Mouse (Mus musculus): ENCODE data around the gene Ccr10.
A peak's percentile ranks its signal among the peaks of the same experiment; 100 is the strongest.
"Not testable (repeated sequence)": the region's sequence is repeated elsewhere in the genome, so short reads cannot be mapped to it uniquely, and the experiment has no call there.

Ccr10 gene

DNA sequence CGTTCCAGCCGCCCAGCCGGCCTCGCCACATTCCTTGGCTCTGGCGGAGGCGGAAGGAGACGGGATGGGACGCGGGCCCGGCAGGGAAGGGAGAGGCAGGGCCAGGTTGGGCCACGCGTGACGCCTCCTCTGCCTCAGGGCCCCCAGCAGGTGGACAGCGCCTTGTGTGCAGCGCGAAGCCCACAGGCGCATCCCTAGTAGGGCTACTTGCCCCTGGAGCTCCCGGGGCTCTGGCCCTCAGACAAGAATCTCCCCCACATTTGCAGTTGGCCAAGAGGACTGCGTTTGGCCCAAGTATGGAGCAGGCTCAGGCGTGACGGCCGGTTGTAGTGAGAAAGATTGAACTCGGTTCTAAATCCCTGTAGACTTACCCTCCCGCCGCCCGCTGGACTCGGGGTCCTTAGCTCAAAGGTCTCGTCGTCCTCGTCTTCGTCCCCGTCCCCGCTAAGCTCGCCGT, 4.9 kb downstream of the Ccr10 start, which contains the start of gene Cntnap1:
Gene Cntnap1, plus strand, starts transcription at position 170 of the 457 bp plus-strand sequence.
- DNase-seq: peak; percentile 29

DNA sequence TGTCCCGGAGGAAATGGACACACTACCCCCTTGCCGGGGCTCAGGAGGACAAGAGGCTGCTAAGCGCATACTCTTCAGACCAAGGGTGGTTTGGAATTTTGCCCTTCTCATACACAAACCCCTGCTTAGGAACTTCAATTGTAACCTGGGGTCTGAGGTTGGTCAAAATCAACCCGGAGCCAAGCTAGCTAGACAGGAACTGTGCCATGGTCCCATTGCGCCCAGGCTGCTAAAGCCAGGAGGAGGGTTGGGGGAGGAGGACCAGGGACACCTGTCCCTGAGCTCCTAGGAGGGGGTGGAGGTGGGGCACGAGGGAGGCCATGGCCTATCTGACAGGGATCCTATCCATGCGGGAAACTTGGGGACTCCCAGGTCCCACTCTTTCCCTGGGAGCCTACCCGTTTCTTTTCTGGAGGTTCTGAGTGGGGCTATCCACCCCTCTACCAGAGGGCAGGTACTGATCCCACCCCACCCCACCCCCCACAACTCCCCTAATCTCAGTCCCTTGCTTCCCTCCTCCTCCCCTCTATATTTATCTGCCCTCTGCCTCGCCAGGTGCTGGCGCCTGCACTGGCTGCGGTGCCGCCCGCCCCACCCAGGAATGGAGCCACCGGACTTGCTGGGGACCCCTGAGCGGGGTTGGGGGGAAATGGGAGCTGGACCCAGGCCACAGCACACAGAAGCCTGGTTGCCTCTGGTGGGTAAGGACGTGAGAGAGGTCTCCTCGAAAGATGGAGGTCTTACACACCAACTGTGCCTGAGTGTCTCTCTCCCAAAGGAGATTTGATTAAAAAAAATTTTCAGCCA, 5.7 kb downstream of the Ccr10 start:
- DNase-seq: no peak

DNA sequence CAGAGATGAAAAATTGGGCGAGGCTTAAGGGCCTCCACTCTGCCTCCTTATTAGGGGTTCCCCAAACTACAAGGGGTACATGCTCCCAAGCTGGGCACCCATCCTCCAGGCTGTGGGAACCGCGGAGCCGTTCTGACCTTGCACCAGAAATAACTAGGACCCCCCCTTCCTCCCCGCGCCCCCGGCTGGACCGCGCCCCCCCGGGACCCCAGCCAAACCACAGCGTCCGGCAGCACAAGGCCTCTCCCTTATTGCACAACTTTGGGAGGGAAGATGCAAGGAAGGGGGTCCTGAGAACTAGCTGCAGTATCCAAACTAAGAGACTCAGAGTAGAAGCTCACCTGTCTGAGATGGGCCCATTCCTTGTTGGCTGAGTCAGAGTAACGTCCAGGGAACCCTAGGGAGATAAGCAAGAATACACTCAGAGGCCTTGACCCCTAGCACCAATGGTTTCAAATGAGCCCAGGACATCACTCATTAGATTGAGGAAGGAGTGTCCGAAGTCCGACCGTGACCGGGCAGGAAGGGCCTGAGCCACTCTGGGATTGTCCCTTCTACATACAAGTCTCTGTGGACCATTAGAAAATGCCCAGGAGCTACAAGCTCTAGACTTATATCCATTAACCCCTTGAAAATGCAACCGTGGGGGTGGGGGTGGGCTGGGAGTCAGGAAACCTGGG, 6.8 kb downstream of the Ccr10 start:
- no peak for DNase-seq

DNA sequence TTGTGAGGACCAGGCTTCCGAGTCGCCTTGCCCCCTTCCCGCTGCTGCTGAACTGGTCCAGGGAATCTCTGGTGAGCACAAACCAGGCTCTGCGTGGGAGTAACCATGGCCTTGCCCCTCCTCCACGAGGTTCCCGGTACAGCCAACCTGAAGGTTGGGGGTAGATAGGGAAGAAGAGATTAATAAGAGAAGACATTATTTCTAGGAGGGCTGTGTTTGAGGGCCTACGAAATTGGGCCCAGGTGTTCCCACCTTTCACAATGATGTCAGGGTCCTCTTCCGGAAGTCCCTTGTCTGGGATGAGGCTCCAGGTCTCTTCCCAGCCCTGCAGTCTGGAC, 7.3 kb downstream of the Ccr10 start:
- DNase-seq: no peak

DNA sequence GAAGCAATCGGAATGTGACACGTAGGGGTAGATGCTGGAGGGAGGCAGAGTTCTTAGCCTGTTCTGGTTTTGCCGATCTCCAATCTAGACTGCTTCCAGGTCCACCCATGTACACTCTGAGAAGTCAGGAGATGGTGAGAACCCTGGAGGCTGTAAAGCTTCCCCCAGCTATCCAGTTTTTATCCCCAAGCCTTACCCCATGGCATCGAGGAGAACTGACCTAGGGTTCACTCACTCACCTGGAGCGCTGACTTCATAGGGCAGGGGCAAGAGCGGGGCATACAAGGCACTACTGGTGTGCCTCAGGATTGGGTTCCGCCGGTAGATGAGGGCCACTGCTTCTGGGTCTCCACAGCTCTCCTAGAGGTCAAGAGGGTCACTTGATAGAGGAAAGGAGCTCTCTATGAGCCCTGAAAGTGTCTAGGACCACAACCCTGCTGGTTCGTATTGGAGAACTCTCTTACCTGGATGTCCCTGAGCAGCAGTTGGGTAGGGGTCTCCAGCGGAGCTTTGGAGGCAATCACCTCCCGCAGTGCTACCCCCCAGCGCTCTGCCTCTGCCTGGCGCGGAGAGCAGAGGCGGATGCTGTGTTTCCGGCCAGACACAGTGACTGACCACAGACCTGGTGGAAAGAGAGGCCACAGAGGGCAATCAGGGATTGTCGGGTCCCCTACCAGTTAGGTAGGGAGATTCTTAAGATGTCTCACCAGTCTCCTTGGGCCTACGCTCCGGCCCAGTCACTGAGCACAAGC, 7.9 kb downstream of the Ccr10 start:
- DNase-seq: no peak

DNA sequence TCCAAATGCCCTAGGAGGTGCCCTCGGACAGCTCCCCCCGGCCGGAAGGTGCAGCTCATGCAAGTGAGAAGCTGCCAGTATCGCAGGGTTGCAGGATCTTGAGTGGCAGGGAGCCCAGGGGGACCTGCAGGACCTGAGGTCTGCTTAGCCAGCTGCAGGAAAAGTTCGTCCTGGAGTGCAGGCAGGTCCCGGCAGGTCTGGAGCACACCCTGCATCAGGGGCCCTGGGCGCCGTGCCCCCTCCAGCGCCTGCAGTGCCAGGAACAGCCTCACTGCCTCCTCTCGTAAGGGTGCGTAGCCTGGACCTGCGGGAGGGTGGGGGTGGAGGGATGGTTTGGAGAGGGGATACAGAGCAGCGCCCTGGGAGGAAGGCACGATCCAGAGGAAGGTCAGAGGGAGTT, 8.9 kb downstream of the Ccr10 start:
- DNase-seq: no peak

DNA sequence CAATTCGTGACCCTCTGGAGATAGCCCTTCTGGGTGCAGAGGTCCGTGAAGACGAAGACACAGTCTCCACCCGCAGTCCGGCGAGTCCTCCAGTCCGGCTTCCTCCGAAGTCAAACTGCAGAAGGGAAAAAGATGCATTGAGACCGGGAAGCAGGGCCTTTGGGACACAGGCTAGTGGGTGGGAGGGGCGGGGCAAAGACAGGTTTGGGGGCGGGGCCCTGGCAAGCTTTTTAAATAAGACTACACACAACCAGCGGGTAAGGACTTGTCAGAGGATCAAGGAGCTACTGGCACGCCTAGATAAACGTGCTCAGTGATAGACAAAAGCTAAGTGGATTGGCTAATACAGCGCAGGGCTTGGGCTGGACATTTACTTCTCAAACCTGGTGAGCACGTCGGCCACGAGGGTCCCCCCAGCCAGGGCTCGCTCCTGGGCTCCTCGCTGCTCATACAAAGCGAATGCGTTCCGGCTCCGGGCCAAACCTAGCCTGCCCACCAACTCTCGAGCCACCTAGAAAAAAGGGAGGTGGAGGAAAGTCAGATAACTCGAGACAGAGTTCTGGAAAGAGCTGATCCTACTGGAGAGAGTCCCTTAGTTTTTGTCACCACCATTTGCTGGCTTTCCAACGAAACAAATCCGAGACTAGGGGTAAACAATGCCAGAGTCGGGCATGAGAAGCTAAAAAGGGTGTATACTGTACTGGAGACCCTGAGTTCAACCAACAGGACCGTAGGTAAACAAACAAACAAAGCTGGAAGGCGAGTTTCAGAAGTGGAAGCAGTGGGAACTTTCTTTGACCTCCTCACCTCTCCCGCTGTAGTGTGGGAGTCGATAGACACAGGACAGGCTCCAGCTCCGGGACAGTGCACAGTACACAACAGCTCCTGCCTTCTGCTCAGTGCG, 10.3 kb downstream of the Ccr10 start:
- DNase-seq: peak; percentile 32

DNA sequence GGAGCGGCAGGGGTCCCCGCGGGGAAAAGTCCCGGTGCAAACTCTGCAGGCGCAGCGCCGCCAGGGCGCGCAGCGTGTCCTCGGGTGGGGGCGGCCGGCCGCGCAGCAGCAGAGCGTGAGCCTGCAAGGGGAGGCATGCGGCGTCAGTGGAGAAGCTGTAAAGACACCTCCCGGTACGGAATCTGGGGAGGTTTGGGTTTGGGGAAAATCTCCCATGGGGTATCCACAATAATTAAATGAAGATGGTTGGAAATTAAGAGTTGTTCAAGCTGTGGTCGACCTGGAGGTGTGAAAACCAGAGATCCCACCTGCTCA, 10.9 kb downstream of the Ccr10 start:
- DNase-seq: peak; percentile 67

DNA sequence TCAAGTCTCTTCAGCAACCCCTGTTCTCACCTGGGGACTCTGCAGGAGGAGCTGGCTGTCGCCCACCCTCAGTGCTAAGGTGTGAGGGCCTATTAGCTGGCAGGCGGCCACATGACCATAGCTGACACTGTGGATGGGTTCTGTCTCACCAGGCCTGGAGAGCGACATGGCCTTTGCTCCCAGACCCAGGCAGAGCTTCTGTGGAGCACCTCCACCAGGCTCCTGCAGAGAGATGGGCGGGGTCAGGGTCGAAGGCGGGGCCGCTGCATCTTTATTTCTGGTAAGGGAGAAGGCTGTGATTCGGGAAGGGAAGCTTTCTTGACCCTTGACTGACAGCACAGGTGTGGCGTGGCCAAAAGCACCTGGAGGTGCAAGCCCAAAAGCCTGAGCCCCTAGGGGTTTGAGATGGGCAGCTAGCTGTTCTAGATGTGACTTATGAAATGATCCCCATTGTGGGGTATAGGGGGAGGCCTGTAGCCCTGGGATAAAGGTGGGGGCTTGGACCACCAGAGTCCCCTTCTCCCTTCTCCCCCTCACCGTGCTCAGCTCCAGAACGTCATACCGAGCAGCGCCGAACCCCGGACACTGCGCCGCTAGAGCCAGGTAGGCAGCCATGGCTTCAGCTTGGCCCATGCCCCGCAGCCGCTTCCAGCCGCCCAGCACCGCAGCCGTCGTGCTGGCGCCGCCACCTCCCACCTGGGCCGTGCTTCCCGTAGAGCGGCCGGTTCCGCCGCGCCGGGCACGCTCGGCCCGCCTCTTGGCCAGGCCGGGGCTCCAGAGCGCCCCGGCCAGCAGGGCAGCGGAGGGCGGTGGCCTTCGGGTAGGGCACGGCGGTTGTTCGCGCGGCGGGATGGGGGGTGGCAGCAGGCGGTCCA, 11.5 kb downstream of the Ccr10 start:
- DNase-seq: no peak

DNA sequence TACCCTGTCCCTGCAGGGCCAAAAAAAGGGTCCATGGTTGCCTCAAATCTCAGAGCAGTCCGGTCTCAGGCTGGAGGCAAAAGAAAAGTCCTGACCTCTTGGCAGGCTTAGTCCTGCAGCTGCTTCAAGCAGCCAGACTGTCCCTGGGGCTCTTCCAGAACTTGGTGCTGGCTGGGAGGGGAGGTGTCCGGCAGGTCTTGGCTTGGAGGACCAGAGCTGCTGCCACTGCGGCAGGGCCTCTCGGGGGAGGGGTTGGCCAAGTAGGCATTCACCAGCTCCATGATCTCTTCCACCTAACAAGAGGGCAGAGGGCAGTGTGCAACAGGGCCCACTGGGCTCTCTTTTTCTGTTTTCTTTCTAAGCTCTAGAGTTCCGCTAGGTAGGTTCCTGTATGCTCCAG, 12.5 kb downstream of the Ccr10 start:
- no peak for DNase-seq

DNA sequence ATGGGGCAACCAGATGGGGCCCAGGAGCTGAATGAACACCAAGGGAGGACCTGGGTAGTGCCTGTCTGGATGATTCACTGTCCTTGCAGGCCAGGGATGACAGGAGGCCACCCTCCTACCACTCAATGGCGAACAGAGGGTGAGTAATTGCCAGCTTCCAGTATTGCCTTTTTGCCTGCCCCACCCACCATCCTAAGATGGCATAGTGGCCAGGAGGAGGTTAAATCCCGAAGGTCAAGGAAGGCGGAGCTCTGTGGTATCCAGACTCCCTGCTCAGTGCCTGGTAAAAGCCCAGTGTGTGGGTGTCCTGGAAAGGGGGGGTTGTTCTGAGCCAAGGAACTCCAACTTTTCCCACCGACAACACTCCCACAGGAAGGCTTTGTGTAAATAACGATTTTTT, 12.9 kb downstream of the Ccr10 start:
- DNase-seq: no peak

DNA sequence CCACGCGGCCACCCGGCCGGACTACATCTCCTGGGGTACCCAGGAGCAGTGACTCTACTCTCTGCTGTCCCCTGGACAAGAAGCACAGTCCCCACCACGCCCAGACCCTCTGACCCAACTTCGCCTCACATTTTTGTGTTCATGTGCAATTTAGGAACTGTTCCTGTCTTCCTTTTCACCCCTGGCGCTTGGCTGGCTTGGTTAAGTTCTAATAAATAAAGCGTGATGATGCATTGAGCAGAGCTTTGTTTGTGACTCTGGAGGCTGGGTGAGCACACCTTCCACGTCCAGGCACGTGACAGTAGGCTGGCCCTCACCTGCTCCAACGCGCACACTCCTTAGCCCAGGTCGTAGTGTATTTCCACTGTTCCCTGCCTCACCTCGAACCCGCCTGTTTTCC, 13.7 kb downstream of the Ccr10 start:
- no peak for DNase-seq

DNA sequence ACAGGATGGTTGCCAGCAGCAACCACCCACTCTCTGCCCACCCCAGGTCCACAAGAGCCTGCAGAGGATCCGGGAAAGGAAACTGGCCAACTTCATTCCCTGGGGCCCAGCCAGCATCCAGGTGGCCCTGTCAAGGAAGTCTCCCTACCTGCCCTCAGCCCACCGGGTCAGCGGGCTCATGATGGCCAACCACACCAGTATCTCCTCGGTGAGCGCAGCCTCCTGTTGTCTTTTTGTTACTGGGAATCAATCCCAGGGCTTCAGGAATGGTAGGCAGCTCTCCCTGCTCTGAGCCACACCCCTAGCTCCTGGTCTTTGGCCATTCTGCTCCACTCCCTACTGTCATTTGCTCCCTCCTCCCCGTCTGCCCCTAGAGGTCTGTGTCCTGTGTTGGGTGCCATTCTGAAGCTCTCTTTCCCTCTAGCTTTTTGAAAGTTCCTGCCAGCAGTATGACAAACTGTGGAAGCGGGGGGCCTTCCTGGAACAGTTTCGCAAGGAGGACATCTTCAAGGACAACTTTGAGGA, 14.2 kb downstream of the Ccr10 start:
- not testable (repeated sequence) for DNase-seq

DNA sequence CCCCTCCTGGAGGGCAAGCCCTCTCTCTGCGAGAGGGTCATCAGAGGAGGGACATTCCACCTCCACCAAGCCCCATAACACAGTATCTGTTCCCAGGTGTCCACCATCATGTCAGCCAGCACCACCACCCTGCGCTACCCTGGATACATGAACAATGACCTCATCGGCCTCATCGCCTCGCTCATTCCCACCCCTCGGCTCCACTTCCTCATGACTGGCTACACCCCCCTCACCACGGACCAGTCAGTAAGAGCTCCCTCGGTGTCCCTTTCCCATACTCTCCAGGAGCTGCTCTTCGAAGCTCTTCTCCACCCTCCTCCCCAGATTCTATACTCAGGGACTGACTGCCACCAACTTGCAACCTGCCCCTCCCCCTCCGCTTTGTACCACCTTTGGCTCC, 15.1 kb downstream of the Ccr10 start:
- not testable (repeated sequence) for DNase-seq

DNA sequence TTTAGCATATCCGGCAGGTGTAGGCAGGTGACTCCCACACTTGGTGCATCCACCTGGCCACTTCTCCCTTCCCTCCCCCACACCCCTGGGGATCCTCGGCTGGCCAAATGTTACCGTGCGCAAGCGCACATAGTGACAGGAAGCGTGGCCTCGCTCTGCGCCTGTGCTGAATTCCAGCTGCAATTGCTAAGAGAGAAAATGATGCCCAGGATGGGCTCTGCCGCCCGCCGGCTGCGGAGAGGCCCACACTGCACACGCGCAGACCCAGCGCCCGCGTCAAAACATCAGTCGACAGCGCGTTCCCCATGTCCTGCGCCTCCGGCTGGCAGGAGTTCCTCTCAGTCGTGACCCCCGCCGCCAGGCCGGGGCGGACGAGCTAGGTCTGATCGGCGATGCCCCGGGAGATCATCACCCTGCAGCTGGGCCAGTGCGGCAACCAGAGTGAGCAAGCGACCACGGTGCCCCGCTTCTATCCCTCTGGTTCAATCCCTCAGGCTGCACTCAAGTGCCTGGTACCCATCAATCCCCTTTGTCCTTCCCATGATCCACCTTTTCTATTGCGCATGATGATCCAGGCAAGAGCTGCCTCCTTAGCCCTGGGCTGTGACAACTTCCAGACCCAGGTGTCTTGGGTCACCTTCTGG, 19.4 kb downstream of the Ccr10 start, which contains the start of gene Tubg2:
Gene Tubg2, plus strand, starts transcription at position 180 of the 644 bp plus-strand sequence.
- DNase-seq: peak; percentile 74

DNA sequence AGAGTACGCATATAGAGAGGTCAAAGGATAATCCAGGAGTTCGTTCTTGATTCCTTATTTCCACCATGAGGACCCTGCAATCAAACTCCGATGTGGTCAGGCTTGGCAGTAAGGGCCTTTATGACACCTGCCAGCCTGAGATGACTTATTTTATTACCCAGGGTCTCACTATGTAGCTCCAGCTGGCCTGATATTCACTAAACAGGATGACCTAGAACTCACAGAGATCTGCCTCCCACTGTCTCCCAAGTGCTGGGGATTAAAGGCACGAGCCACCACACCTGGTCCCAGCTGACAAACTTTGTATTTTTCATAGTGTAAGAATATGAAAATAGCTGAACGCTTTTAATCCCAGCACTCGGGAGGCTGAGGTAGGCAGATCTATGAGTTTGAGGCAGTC, 20.1 kb downstream of the Ccr10 start:
- DNase-seq: no peak

DNA sequence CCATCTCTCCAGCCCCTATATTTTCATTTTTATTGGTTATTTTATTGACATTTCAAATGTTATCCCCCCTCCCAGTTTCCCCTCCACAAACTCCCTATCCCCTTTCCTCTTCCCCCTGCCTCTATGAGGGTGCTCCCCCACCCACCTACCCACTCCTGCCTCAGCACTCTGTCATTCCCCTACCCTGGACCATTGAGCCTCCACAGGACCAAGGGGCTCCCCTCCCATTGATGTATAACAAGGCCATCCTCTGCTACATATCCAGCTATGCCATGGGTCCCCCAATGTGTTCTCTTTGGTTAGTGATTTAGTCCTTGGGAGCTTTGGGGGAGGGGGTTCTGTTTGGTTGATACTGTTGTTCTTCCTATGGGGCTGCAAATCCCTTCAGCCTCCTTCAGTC, 20.6 kb downstream of the Ccr10 start:
- no peak for DNase-seq

DNA sequence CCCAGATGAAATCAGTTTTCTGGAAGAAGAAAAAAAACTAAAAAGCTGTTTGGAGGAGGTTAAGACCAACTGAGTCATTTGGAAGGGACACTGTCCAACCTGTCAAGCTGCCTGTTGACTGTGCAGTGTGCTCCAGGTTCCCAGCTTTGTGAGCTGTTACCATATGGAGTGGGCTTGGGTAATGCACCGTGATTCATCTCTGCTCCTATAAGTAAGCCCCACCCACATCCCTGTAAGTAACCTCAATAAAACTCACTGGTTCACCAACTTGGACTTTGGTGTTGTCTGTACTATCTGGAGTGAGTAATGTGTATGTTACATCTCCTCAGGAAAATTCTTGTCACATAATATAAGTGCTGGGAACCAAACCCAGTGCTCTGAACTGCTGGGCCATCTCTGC, 22.4 kb downstream of the Ccr10 start:
- no peak for DNase-seq

DNA sequence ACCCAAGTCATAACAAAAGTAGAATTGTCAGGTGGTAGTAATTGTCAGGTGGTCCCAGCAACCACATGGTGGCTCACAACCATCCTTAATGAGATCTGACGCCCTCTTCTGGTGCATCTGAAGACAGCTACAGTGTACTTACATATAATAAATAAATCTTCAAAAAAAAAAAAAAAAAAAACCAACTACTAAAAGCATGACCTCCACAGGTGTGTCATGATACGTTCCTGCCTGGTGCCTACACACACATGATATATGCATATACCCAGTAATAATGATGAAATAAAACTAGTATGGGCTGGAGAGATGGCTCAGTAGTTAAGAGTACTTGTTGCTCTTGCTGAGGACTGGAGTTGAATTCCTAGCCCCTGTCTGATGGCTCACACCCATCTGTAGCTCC, 24.2 kb downstream of the Ccr10 start:
- DNase-seq: no peak

DNA sequence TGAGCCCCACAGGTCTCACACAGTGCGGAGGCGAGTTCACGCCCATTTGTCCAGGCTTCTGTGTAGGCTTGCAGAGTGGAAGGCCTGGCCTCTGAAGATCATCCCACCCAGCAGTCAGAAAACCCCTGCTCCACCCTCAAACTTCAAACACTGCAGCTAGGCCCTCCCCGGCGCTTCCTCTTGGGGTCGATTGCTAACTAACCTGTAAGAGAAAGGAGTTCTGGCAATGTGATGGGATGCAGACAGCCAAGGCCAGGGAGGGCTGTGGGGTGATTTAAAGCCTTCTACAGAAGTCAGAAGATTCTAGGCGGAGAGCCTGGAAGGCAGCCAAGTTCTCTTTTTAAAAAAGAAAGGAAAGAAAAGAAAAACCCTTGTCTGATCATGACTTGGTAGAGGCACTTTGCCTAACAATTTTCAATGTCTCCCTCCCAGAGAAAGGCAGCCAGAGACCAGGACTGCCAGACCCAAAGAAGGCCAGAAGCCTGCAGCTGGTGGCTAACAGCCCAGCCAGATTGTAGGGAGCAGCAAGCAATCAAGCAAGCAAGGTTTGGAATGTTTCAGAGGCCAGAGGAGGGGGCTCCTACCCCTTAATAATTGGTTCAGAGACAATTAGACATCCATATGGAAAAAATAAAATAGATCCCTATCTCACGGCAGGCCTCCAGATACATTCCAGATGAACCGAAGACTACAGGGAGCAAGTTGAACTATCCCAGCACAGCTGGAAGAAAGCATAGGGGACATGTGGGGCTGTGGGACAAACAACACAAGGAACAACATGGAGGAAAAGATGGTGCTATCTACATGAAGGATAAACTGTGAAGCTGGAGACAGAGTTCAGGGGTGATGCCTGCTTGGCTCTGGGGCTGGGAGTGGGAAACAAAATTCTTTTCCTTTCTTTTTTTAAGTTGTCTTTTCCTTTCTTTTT, 25.8 kb downstream of the Ccr10 start:
- DNase-seq: no peak
